Mouse (Mus musculus) neural tube, embryonic 12.5 days (tissue): ENCODE results near the gene Tmem117. TPM values are rescaled to one million over a fixed set of nuclear protein-coding genes. Genes with fewer than 3 reads are reported as not detected.

Experiments used
- ATAC-seq: fragments of 200-750 bp; cut with Nextera tagmentation; 2 replicates; pipeline ENCODE4 v1.8.0; 2017; ENCODE audit warnings: low read depth, mild to moderate bottlenecking, moderate TSS enrichment, moderate library complexity; ENCODE audit not compliant: low FRiP score
- H3K27ac ChIP-seq: fragments of 300-500 bp; sonication (generic); 2 replicates; pipeline ENCODE4 v1.5.1; 2016
- H3K27me3 ChIP-seq: fragments of 300-500 bp; sonication (generic); replicated peaks from 2 replicates; pipeline ENCODE4 v1.6.1; 2016; ENCODE audit warnings: mild to moderate bottlenecking
- H3K36me3 ChIP-seq: fragments of 300-500 bp; sonication (generic); 2 replicates; pipeline ENCODE4 v1.6.1; 2016; ENCODE audit warnings: mild to moderate bottlenecking
- H3K4me1 ChIP-seq: fragments of 300-500 bp; sonication (generic); 2 replicates; pipeline ENCODE4 v1.6.1; 2016
- H3K4me2 ChIP-seq: fragments of 300-500 bp; sonication (generic); replicated peaks from 2 replicates; pipeline ENCODE4 v1.6.1; 2016; ENCODE audit warnings: mild to moderate bottlenecking
- H3K4me3 ChIP-seq: fragments of 300-500 bp; sonication (generic); 2 replicates; pipeline ENCODE4 v1.5.1; 2016
- H3K9ac ChIP-seq: fragments of 300-500 bp; sonication (generic); 2 replicates; pipeline ENCODE4 v1.6.1; 2016; ENCODE audit warnings: mild to moderate bottlenecking
- H3K9me3 ChIP-seq: fragments of 300-500 bp; sonication (generic); 2 replicates; pipeline ENCODE4 v1.6.1; 2016; ENCODE audit warnings: mild to moderate bottlenecking
- WGBS: fragments of 180-500 bp; shearing (Covaris S2); methylation state at CpG from one replicate; pipeline ENCODE4 v1.1.7; 2016; 5-methylcytosine and 5-hydroxymethylcytosine counted together
- polyA plus RNA-seq: library from polyadenylated mRNA; unstranded; fragments of >200 nt; fragmentation: Nextera tagmentation; extraction: Ambion mirVana; gene quantifications from 2 replicates; pipeline ENCODE4 v1.2.1, GENCODE M21; 2016

The Tmem117 gene
- polyA plus RNA-seq, 1 experiment from 2014 or later = 6.5 TPM

DNA sequence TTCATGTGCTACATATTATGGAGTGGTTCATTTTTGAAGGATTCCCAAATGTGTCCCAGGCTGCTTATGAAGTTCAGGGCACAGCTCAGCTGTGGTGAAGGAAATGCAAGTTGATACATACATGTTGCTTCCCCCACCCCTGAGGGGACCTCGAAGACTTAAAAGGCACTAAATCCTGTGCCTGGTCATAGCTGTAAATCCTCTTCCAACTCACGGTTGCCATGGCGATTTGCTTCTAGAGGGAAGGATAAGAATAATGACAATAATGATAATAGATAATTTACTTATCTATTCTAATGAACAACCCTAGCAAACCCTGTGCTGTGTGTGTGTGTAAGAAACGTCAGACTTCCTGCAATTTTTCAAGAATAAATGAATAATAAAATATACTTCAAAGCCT lies 166.5 kb downstream of the Tmem117 start:
- Histone ChIP-seq H3K4me3 (no peak overlapping the region), H3K27ac (no peak overlapping the region), H3K9me3 (no peaks in the 10 kb centered on the region), H3K4me1 (no peaks in the 10 kb centered on the region), H3K27me3 (no peaks in the 10 kb centered on the region), H3K4me2 (no peak overlapping the region), H3K36me3 (no peaks in the 10 kb centered on the region), H3K9ac (no peak overlapping the region)
- no peak for ATAC-seq
- WGBS = 48% methylated on average over 4 of the region's 4 CpGs

DNA sequence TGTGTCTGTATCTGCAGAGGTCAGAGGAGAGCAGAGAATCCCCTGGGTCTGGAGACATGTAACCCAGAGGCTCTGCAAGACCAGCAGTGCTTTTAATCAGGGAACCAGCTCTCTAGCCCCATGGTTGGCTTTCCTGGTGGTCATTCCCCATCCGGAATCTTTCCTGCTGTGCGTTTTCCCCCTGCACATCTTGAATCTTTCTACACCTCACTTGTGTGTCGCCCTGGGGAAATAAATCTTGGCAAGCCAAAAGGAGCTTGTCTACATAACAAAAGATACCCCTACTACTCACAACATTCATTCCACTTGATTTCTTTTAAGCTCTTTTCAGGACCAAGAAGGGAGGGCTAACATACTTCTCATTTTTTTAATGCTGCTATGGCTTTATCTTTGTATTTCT lies 169.2 kb downstream of the Tmem117 start:
- H3K4me3 ChIP-seq = no peak overlapping the region
- H3K4me2 ChIP-seq = no peak overlapping the region
- H3K9ac ChIP-seq = no peak overlapping the region
- no peak for ATAC-seq
- no peak overlapping the region for H3K27ac ChIP-seq
- H3K27me3 ChIP-seq = no peaks in the 10 kb centered on the region
- no peaks in the 10 kb centered on the region for H3K9me3 ChIP-seq
- no peaks in the 10 kb centered on the region for H3K36me3 ChIP-seq
- 6% methylated on average over 3 of the region's 3 CpGs for WGBS
- H3K4me1 ChIP-seq = no peaks in the 10 kb centered on the region

DNA sequence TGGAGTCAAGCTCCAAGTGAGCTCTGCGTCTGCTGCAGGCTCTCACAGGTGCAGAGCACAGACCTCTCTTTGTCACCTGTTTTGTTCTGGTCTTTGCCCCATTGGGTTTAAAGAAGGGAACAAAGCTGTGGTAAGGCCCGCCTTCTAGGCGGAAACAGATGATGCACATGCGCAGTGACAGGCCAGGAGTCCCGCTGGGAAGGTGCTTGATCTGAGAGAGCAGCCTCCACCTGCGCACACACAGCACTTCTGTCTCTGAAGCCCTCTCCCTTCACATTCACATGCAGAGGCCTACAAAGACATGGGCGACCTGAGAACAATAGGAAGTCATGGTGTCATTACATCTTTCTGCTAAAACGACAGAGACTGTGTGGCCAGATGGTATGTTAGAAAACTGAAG lies 172.4 kb downstream of the Tmem117 start:
- Histone ChIP-seq H3K4me3 (no peak overlapping the region), H3K9me3 (no peaks in the 10 kb centered on the region), H3K4me2 (no peak overlapping the region), H3K9ac (no peak overlapping the region), H3K27ac (no peak overlapping the region), H3K4me1 (peaks cover 12% of the 10 kb centered on the region; the same call in 1 of the 2 replicates), H3K36me3 (no peaks in the 10 kb centered on the region), H3K27me3 (no peaks in the 10 kb centered on the region)
- 63% methylated on average over 8 of the region's 8 CpGs for WGBS
- no peak for ATAC-seq

DNA sequence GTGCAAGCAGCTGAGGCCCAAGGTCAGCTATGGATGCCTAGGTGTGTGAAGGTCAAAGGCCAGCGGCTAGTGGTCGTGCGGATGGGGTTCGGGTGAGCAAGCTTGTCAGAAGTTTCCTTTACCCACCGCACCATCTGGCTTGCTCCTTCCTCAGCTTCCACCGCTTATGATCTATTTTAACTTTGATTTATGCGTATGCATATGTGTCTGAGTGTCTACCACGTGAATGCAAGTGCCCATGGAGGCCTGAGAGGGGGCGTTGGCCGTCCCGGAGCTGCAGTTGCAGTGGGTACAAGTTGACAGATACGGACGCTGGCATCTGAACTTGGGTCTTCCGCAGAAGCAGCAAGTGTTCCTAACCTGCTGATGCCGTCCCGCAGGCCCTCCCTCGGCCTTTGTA lies 173.8 kb downstream of the Tmem117 start:
- no peak for ATAC-seq
- WGBS = 78% methylated on average over 17 of the region's 17 CpGs
- Histone ChIP-seq H3K4me1 (peaks cover 12% of the 10 kb centered on the region; the same call in 1 of the 2 replicates), H3K9me3 (no peaks in the 10 kb centered on the region), H3K4me2 (no peak overlapping the region), H3K36me3 (no peaks in the 10 kb centered on the region), H3K9ac (no peak overlapping the region), H3K27ac (no peak overlapping the region), H3K4me3 (no peak overlapping the region), H3K27me3 (no peaks in the 10 kb centered on the region)

DNA sequence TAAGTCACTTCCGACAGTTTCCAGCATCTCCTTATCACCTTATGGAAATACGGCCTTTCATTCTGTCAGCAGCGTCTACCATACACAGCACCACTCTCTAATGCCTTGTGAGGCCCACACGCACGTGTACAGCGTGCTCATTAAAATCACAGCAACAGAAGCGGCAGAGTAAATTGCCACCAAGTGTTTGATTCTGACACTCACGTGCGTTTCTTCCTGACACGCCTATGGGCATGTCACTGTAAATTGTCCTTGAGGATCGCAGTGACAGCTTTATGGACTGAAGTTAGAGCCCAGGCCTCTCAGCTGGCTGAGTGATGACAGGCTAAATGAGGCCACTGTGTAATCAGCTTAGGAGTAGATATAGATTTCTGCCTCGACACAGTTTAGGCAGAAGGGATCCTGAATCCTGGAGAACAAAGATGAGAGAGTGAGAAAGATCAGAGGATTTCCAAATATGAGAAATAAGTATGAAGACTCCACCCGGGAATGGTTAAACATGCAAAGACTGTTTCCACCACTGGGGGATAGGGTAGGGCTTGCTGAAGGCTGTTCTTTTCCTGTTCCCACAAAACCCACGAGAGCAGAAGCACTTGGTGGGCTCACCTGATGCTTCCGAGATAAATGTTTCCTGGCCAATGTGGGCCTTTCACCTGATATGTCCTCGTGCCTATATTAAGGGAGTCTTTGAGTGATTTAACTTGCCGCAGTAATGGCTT lies 174.8 kb downstream of the Tmem117 start:
- no peak overlapping the region for H3K27ac ChIP-seq
- H3K36me3 ChIP-seq = no peaks in the 10 kb centered on the region
- WGBS = 35% methylated on average over 17 of the region's 17 CpGs
- H3K4me2 ChIP-seq = no peak overlapping the region
- peaks cover 12% of the 10 kb centered on the region; the same call in 1 of the 2 replicates for H3K4me1 ChIP-seq
- no peak overlapping the region for H3K4me3 ChIP-seq
- no peaks in the 10 kb centered on the region for H3K27me3 ChIP-seq
- no peak overlapping the region for H3K9ac ChIP-seq
- peak; percentile 63 for ATAC-seq
- no peaks in the 10 kb centered on the region for H3K9me3 ChIP-seq

DNA sequence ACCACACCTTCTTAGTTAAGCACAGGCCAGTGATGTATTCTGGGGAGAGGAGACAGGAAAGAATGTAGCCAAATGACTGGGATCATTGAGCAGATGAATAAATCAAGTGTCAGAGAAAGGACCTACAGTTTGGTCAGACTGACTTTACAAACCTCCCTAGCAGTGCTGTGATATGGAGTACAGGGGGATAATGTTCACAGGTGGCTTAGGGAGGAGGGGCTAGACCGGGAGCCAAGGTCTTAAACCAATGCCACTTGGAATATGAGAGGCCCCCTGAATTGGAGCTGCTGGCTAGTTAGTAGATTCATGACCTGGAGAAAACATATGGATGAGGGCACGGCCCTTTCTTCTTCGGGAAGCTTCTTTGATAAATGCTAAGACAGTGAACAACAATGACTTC lies 177.0 kb downstream of the Tmem117 start:
- no peak overlapping the region for H3K4me2 ChIP-seq
- no peak overlapping the region for H3K9ac ChIP-seq
- no peak overlapping the region for H3K4me3 ChIP-seq
- peaks cover 12% of the 10 kb centered on the region; the same call in 1 of the 2 replicates for H3K4me1 ChIP-seq
- no peaks in the 10 kb centered on the region for H3K36me3 ChIP-seq
- H3K27ac ChIP-seq = no peak overlapping the region
- 78% methylated on average over 3 of the region's 3 CpGs for WGBS
- ATAC-seq = no peak
- H3K27me3 ChIP-seq = no peaks in the 10 kb centered on the region
- H3K9me3 ChIP-seq = no peaks in the 10 kb centered on the region

DNA sequence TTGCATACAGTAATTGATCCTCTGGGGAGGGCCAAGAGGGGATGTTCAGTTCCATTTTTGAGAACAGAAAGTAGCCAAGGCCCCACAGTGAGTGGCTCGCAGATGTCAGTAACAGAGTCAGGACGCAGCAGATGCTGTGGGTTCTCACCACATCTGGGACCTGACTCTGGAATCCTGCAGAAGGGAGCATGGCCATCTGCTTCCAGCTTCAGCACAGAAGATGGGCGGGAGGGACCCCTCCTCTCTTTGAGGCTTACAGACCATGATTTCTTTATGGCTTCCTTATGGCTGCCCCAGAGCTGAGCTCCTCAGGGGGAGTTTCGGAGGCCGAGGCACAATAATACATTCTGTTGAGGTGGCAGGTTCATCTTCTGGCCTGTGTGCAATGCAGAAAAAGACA lies 182.5 kb downstream of the Tmem117 start:
- H3K4me1 ChIP-seq = 0 out of 2 replicates have a peak, but pooled peaks cover 7% of the 10 kb centered on the region
- no peaks in the 10 kb centered on the region for H3K27me3 ChIP-seq
- no peak overlapping the region for H3K9ac ChIP-seq
- no peaks in the 10 kb centered on the region for H3K36me3 ChIP-seq
- no peak for ATAC-seq
- no peak overlapping the region for H3K27ac ChIP-seq
- H3K4me2 ChIP-seq = no peak overlapping the region
- H3K4me3 ChIP-seq = no peak overlapping the region
- no peaks in the 10 kb centered on the region for H3K9me3 ChIP-seq
- WGBS = 20% methylated on average over 5 of the region's 5 CpGs

DNA sequence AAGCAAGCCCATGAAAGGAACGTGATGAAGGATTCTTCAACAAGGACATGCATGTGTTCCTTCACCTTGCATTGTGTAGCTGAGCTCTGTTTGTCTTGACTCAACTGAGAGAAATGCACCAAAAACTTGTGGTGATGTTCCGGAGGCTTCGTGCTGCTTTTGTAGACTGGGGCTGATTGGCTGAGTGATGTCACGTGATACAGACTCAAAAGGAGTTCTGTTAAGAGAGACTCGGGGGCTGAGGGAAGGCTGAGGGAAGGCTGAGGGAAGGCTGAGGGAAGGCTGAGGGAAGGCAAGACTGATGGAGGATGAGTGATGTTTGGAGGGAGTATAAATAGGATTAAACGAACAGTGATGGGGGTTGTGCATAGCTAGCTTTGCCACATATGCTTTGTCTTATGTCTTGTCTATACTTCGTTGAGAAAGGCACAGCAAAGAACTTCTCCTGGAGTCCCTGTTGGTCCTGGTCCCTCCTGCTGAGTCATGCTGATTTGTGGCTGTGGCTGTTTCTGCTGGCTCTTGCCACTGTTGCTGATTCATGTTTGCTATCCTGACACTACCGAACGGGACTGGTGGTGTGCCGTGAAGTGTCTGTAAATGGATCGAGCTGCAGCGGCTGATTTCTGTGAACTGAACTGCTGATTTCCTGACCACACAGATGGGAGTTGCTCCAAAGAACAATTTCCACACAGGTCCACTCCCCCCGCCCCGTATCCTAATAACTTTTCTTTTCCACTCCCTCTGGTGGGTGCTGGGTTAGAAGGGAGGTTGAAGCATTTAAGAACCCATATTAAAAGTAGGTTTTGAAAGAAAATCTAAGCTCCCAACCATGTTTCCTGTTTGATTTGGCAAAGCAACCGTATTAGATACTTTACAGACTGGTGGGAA lies 185.4 kb downstream of the Tmem117 start:
- Histone ChIP-seq H3K27ac (no peak overlapping the region), H3K9ac (no peak overlapping the region), H3K9me3 (no peaks in the 10 kb centered on the region), H3K4me2 (no peak overlapping the region), H3K4me1 (0 out of 2 replicates have a peak, but pooled peaks cover 7% of the 10 kb centered on the region), H3K27me3 (no peaks in the 10 kb centered on the region), H3K4me3 (no peak overlapping the region), H3K36me3 (no peaks in the 10 kb centered on the region)
- 88% methylated on average over 15 of the region's 15 CpGs for WGBS
- ATAC-seq = no peak

DNA sequence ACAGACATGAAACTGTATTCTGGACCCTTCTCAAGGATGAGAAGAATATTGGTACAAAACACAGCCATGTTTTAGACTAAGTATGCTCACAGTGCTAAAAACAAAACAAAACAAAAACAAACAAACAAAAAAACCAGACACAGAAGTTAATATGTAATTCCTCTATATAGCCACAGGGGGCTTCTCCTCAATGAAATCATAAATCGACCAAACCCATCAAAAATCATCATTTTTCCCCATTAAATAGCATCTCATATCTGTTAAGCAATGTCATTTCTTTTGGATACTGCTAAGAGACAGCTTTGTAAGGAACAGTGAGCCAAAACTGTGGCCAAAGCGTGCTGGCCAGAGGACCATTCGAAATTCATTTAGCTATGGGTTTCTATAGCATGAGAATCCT lies 206.6 kb downstream of the Tmem117 start:
- Histone ChIP-seq H3K4me3 (no peak overlapping the region), H3K4me2 (no peak overlapping the region), H3K4me1 (no peaks in the 10 kb centered on the region), H3K36me3 (no peaks in the 10 kb centered on the region), H3K27me3 (no peaks in the 10 kb centered on the region), H3K9ac (no peak overlapping the region), H3K27ac (no peak overlapping the region), H3K9me3 (no peaks in the 10 kb centered on the region)
- ATAC-seq = no peak
- 88% methylated on average over 3 of the region's 3 CpGs for WGBS

DNA sequence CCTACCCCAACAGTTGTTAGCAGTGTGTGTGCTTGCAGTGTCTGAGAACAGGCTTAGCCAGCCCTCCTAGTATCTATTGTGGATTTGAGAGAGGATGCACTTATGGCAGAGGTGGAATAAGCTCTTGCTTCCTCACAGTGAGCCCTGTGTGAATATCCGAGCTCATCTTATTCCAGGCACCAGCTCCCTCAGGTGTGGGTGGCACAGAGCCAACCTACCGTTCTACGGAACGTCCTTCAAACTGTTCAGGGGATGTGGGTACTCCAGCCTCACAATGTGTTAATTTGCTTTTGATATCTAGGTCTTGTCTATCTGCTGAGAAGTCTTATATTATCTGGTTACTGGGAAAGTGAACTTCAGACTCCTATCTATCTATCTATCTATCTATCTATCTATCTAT lies 209.6 kb downstream of the Tmem117 start:
- Histone ChIP-seq H3K9me3 (no peaks in the 10 kb centered on the region), H3K27ac (no peak overlapping the region), H3K36me3 (no peaks in the 10 kb centered on the region), H3K27me3 (no peaks in the 10 kb centered on the region), H3K9ac (no peak overlapping the region), H3K4me3 (no peak overlapping the region), H3K4me2 (no peak overlapping the region), H3K4me1 (no peaks in the 10 kb centered on the region)
- no peak for ATAC-seq
- WGBS = 82% methylated on average over 4 of the region's 4 CpGs

DNA sequence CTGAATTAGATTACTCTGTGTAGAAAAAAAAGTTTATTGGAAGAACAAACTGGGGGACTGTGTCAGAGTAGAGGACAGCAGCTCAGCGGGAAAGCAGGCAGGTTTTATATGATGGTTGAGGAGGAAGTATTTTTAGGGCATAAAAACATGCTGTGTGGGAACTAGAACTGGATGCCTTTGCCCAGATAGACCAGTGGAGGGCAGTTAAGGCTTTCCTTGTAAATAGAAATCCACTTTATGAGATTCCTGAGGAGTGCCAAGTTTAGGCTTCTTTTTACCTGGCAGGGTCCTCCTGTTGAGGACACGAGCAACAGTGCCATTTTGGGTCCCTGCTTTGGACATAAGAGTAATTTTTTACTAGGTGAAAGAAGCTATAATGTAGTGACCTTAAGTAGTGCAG lies 218.5 kb downstream of the Tmem117 start:
- 82% methylated on average over 2 of the region's 2 CpGs for WGBS
- Histone ChIP-seq H3K4me1 (no peaks in the 10 kb centered on the region), H3K36me3 (no peaks in the 10 kb centered on the region), H3K27me3 (no peaks in the 10 kb centered on the region), H3K4me2 (no peak overlapping the region), H3K27ac (no peak overlapping the region), H3K9me3 (0 out of 2 replicates have a peak, but pooled peaks cover under 1% of the 10 kb centered on the region), H3K4me3 (no peak overlapping the region), H3K9ac (no peak overlapping the region)
- ATAC-seq = no peak

DNA sequence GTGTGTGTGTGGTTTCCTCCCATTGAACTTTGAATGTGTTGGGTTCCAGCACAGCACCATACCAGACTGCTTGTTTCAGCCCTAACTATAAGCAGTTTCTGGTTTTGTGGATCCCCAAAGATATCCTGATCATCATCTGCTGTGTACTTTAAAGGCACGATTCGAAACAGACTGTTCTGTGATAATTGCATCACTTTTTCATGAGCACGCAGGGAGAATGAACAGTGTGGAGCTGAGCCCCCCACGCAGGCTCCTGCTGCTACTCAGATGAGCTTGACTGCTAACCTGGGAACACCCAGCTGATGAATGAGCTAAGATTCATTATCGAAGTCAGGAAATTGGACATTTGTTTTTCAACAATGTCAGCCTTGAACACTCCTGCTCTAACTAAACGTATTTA lies 230.6 kb downstream of the Tmem117 start:
- H3K27ac ChIP-seq = no peak overlapping the region
- H3K4me1 ChIP-seq = no peaks in the 10 kb centered on the region
- 0 out of 2 replicates have a peak, but pooled peaks cover 4% of the 10 kb centered on the region for H3K27me3 ChIP-seq
- ATAC-seq = no peak
- H3K4me2 ChIP-seq = no peak overlapping the region
- H3K9ac ChIP-seq = no peak overlapping the region
- 78% methylated on average over 6 of the region's 6 CpGs for WGBS
- H3K36me3 ChIP-seq = no peaks in the 10 kb centered on the region
- H3K9me3 ChIP-seq = no peaks in the 10 kb centered on the region
- H3K4me3 ChIP-seq = no peak overlapping the region
